Mouse (Mus musculus) intestine, embryonic 15.5 days (tissue): Measurements from ENCODE around the gene Tbc1d4. TPM values are rescaled to one million over a fixed set of nuclear protein-coding genes. Genes with fewer than 3 reads are reported as not detected.

Source experiments
- ATAC-seq: fragments of 200-750 bp; cut with Nextera tagmentation; 2 replicates; pipeline ENCODE4 v1.8.0; 2017; ENCODE audit warnings: moderate TSS enrichment, moderate library complexity
- H3K27ac ChIP-seq: fragments of 300-500 bp; sonication (generic); 2 replicates; pipeline ENCODE4 v1.5.1; 2015; ENCODE audit warnings: mild to moderate bottlenecking, inconsistent platforms
- H3K27me3 ChIP-seq: fragments of 300-500 bp; sonication (generic); replicated peaks from 2 replicates; pipeline ENCODE4 v1.6.1; 2015; ENCODE audit warnings: inconsistent platforms
- H3K36me3 ChIP-seq: fragments of 300-500 bp; sonication (generic); 2 replicates; pipeline ENCODE4 v1.6.1; 2015; ENCODE audit warnings: inconsistent platforms
- H3K4me1 ChIP-seq: fragments of 300-500 bp; sonication (generic); replicated peaks from 2 replicates; pipeline ENCODE4 v1.6.1; 2015; ENCODE audit warnings: inconsistent platforms
- H3K4me2 ChIP-seq: fragments of 300-500 bp; sonication (generic); replicated peaks from 2 replicates; pipeline ENCODE4 v1.6.1; 2015; ENCODE audit warnings: mild to moderate bottlenecking, inconsistent platforms
- H3K4me3 ChIP-seq: fragments of 300-500 bp; sonication (generic); replicated peaks from 2 replicates; pipeline ENCODE4 v1.5.1; 2015; ENCODE audit warnings: inconsistent platforms
- H3K9ac ChIP-seq: fragments of 300-500 bp; sonication (generic); 2 replicates; pipeline ENCODE4 v1.6.1; 2015; ENCODE audit warnings: inconsistent platforms
- H3K9me3 ChIP-seq: fragments of 300-500 bp; sonication (generic); 2 replicates; pipeline ENCODE4 v1.6.1; 2016; ENCODE audit warnings: inconsistent platforms
- WGBS: fragments of 180-500 bp; shearing (Covaris S2); methylation state at CpG from one replicate; pipeline ENCODE4 v1.1.7; 2015; 5-methylcytosine and 5-hydroxymethylcytosine counted together
- polyA plus RNA-seq: library from polyadenylated mRNA; unstranded; fragments of >200 nt; fragmentation: Nextera tagmentation; extraction: Ambion mirVana; gene quantifications from 2 replicates; pipeline ENCODE4 v1.2.1, GENCODE M21; 2015

The Tbc1d4 gene
- polyA plus RNA-seq, 1 experiment from 2014 or later: 8.9 TPM

DNA sequence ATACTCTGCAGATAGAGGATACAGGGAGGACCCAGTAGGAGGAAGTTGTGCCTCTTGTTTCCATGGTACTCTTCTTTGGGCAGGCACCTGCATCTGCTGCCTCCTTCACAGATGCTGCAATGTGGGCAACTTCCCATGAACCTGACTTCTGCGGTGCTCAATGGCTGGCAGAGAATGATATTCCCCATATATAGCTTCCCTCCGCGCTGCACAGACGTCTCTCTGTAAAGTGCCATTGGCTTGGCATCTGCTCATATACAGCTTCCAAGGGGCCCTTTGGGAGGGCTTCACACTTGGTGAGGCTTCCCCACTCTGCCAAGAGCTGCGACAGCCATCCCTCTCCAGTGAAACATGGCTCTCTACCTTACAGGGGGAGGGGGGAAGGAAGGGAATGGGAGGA lies 178.5 kb downstream of the Tbc1d4 start:
- Histone ChIP-seq H3K9me3 (no peaks in the 10 kb centered on the region), H3K4me3 (no peak overlapping the region), H3K4me2 (no peak overlapping the region), H3K27me3 (no peaks in the 10 kb centered on the region), H3K4me1 (no peaks in the 10 kb centered on the region), H3K36me3 (no peaks in the 10 kb centered on the region), H3K9ac (no peak overlapping the region), H3K27ac (no peak overlapping the region)
- 77% methylated on average over 5 of the region's 5 CpGs for WGBS
- ATAC-seq: no peak

DNA sequence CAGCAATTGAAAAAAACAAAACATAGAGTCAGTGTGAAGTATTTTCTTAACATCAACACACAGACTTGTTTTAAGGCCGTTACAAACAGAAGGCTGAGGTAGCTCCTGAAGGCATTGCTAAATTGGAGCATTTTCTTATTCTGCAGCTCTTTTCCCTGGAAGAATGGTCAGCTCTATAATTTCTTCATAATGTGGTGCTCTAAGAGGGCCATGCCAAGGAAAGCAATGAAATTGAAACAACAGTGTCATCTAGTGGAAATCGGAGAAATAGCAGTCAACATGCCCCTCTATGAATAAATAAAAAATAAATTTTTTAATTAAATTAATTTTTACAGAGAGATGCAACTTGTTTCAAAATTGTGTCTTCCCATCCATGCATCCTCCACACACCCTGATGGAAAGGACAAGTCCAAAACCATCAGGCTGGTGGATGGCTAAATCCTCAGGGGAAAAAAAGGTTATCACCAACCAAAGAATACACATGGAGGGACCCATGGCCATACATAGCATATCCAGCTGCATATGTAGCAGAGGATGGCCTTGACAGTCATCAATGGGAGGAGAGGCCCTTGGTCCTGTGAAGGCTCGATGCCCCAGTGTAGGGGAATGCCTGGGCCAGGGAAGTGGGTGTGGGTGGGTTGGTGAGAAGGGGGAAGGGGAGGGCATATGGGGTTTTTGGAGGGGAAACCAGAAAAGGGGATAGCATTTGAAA lies 180.0 kb downstream of the Tbc1d4 start:
- Histone ChIP-seq H3K4me3 (no peak overlapping the region), H3K4me1 (no peaks in the 10 kb centered on the region), H3K27me3 (no peaks in the 10 kb centered on the region), H3K27ac (no peak overlapping the region), H3K9me3 (no peaks in the 10 kb centered on the region), H3K4me2 (no peak overlapping the region), H3K9ac (no peak overlapping the region), H3K36me3 (no peaks in the 10 kb centered on the region)
- 44% methylated on average over 3 of the region's 3 CpGs for WGBS
- ATAC-seq: no peak

GRCm38 (mm10) chr14:101417679-101418078 lies 191.3 kb downstream of the Tbc1d4 start:
- ATAC-seq: no peak
- Histone ChIP-seq H3K36me3 (no peaks in the 10 kb centered on the region), H3K4me3 (no peak overlapping the region), H3K27ac (no peak overlapping the region), H3K4me2 (no peak overlapping the region), H3K4me1 (no peaks in the 10 kb centered on the region), H3K27me3 (no peaks in the 10 kb centered on the region), H3K9me3 (no peaks in the 10 kb centered on the region), H3K9ac (no peak overlapping the region)
- WGBS: 75% methylated on average over 2 of the region's 2 CpGs

Other genes with a start within 250 kb of the Tbc1d4 start
- 136 and 137 TPM in 2 replicates for gene Commd6, start 31.5 kb upstream of the Tbc1d4 start, polyA plus RNA-seq
- gene Uchl3, start 44.8 kb upstream of the Tbc1d4 start, polyA plus RNA-seq: 149 and 162 TPM in 2 replicates
- 0.89 and 1.5 TPM in 2 replicates for gene Gm9922, start 120.6 kb upstream of the Tbc1d4 start, polyA plus RNA-seq
- gene Lmo7, start 120.8 kb upstream of the Tbc1d4 start, polyA plus RNA-seq: 19.5 and 21.8 TPM in 2 replicates